Mouse (Mus musculus) liver, adult 2 months (tissue): ENCODE measurements at regions not wholly inside any gene's neighbourhood (a gene's known extent, or its start where the extent isn't known, plus 50 kb on each side); places are given as distances from the start of the nearest gene placed in this dataset.

Source experiments
- CTCF ChIP-seq: fragments of 200-500 bp; IDR thresholded peaks from 2 replicates; pipeline ENCODE4 v1.5.1; 2011; ENCODE audit warnings: low read depth, low read length, control low read depth
- POLR2A ChIP-seq: fragments of 200-500 bp; IDR thresholded peaks from 2 replicates; pipeline ENCODE4 v1.6.1; 2011; ENCODE audit warnings: low read length, control low read depth; ENCODE audit not compliant: insufficient read depth; ENCODE audit errors: extremely low read depth

GRCm38 (mm10) chr17:50392966-50393365 lies 99.5 kb upstream of the Dazl start:
- TF ChIP-seq CTCF (no peak), POLR2A (no peak)
